Mouse (Mus musculus): ENCODE measurements around the gene Plek2. TPM values are rescaled to one million over a fixed set of nuclear protein-coding genes. Genes with fewer than 3 reads are reported as not detected.

Gene Plek2
- polyA plus RNA-seq, 1 experiment from 2014 or later, result 25.3 TPM

GRCm38 (mm10) chr12:78910684-78911461 is 4.1 kb upstream of the Plek2 start:
- ATAC-seq (ENCODE audit: insufficient read depth, low FRiP score, low read depth), result peak; percentile 85
- 8% methylated on average over 16 of the region's 16 CpGs for WGBS
- Histone ChIP-seq H3K27ac (peak overlapping the region; percentile 74), H3K36me3 (no peaks in the 10 kb centered on the region), H3K27me3 (replicated peaks) (peaks cover 9% of the 10 kb centered on the region; the same call in 1 of the 2 replicates), H3K4me2 (peak overlapping the region; percentile 81), H3K4me3 (replicated peaks) (peak overlapping the region; percentile 38), H3K9me3 (no peaks in the 10 kb centered on the region), H3K4me1 (peaks cover 14% of the 10 kb centered on the region), H3K9ac (0 out of 2 replicates have a peak overlapping the region, but pooled peaks have one; percentile 19)

DNA sequence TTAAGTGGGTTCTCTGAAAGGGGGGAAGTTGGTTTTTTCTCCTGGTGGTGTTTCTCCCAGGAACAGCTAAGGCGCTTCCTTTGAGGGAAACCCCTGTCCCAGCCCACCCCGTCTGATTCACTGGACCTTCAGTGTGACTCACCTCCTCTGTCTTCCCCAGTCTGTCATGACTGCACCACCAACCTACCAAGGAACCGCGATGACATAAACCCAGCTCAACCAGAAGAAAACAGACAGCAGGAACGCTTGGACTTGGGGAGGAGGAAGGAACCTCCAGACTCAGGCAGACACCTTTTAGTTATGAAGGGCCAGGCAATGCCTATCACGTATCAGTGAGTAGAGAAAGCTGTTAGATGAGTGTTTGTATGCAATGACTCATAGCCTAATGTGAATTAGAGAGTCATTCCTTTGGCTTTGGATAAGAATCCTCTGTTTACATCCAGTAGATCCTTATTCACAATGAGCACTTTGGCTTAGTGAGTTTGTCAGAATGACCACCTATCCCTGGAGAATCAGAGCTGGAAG is 1.4 kb upstream of the Plek2 start:
- H3K4me2 ChIP-seq, result no peak overlapping the region
- WGBS, result 72% methylated on average over 6 of the region's 6 CpGs
- H3K4me3 ChIP-seq (replicated peaks), result no peak overlapping the region
- no peak for ATAC-seq (ENCODE audit: insufficient read depth, low FRiP score, low read depth)
- no peak overlapping the region for H3K27ac ChIP-seq
- no peaks in the 10 kb centered on the region for H3K36me3 ChIP-seq
- no peak overlapping the region for H3K9ac ChIP-seq
- H3K9me3 ChIP-seq, result no peaks in the 10 kb centered on the region
- H3K27me3 ChIP-seq (replicated peaks), result peaks cover 9% of the 10 kb centered on the region; the same call in 1 of the 2 replicates
- peaks cover 14% of the 10 kb centered on the region for H3K4me1 ChIP-seq

DNA sequence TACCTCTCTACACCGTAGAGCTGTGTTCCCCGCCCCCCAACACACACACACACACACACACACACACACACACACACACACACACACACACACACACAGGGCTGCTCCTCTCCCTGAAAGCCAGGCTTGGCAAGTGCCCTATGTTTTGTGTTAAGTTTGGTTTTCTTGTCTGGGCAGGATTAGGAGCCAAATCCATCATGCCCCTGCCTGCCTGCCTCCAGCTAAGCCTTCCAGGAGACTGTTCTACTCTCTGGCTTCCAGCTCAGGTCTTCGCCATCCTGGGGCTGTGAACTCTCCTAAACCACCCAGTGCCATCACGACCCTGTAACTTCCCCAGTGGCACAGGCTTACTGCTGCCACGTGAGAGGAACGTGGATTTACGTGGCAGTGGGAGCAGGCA is 2.3 kb downstream of the Plek2 start:
- Histone ChIP-seq H3K36me3 (no peaks in the 10 kb centered on the region), H3K9me3 (no peaks in the 10 kb centered on the region), H3K4me2 (peak overlapping the region; percentile 11; the same call in 1 of the 2 replicates), H3K4me3 (replicated peaks) (no peak overlapping the region), H3K4me1 (0 out of 2 replicates have a peak, but pooled peaks cover 2% of the 10 kb centered on the region), H3K27me3 (replicated peaks) (no peaks in the 10 kb centered on the region), H3K27ac (no peak overlapping the region), H3K9ac (no peak overlapping the region)
- ATAC-seq (ENCODE audit: insufficient read depth, low FRiP score, low read depth), result no peak
- WGBS, result 78% methylated on average over 7 of the region's 7 CpGs

DNA sequence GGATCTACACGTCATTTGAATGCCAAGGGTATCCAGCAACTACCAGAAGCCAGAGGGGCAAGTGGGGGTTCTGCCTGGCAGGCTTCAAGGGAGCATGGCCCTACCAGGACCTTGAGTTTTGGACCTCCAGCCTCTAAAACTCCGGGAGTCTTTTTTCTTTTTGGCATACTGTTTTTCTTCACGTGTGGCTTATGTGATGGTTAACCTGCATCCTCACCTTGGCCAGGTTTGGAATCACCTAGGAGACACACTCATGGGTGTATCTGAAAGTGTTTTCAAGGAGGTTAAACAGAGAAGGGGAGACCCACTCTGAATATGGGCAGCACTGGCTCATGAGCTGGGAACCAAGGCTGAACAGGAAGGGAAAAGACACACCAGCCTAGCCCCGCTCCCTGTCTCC is 3.5 kb downstream of the Plek2 start:
- Histone ChIP-seq H3K36me3 (no peaks in the 10 kb centered on the region), H3K4me2 (no peak overlapping the region), H3K4me1 (0 out of 2 replicates have a peak, but pooled peaks cover 2% of the 10 kb centered on the region), H3K27ac (no peak overlapping the region), H3K4me3 (replicated peaks) (no peak overlapping the region), H3K9ac (no peak overlapping the region), H3K27me3 (replicated peaks) (no peaks in the 10 kb centered on the region), H3K9me3 (no peaks in the 10 kb centered on the region)
- no peak for ATAC-seq (ENCODE audit: insufficient read depth, low FRiP score, low read depth)
- WGBS, result 85% methylated on average over 4 of the region's 4 CpGs

GRCm38 (mm10) chr12:78901467-78901866 is 5.3 kb downstream of the Plek2 start:
- no peaks in the 10 kb centered on the region for H3K27me3 ChIP-seq (replicated peaks)
- no peak for ATAC-seq (ENCODE audit: insufficient read depth, low FRiP score, low read depth)
- 83% methylated on average over 5 of the region's 5 CpGs for WGBS
- no peak overlapping the region for H3K4me2 ChIP-seq
- no peak overlapping the region for H3K27ac ChIP-seq
- H3K36me3 ChIP-seq, result no peaks in the 10 kb centered on the region
- H3K4me3 ChIP-seq (replicated peaks), result no peak overlapping the region
- no peak overlapping the region for H3K9ac ChIP-seq
- H3K9me3 ChIP-seq, result no peaks in the 10 kb centered on the region
- no peaks in the 10 kb centered on the region for H3K4me1 ChIP-seq

GRCm38 (mm10) chr12:78897861-78898260 is 8.9 kb downstream of the Plek2 start:
- H3K4me2 ChIP-seq, result no peak overlapping the region
- H3K27ac ChIP-seq, result no peak overlapping the region
- no peak overlapping the region for H3K4me3 ChIP-seq (replicated peaks)
- H3K36me3 ChIP-seq, result no peaks in the 10 kb centered on the region
- no peaks in the 10 kb centered on the region for H3K4me1 ChIP-seq
- 96% methylated on average over 1 of the region's 1 CpGs for WGBS
- H3K9me3 ChIP-seq, result no peaks in the 10 kb centered on the region
- H3K9ac ChIP-seq, result no peak overlapping the region
- no peak for ATAC-seq (ENCODE audit: insufficient read depth, low FRiP score, low read depth)
- no peaks in the 10 kb centered on the region for H3K27me3 ChIP-seq (replicated peaks)

DNA sequence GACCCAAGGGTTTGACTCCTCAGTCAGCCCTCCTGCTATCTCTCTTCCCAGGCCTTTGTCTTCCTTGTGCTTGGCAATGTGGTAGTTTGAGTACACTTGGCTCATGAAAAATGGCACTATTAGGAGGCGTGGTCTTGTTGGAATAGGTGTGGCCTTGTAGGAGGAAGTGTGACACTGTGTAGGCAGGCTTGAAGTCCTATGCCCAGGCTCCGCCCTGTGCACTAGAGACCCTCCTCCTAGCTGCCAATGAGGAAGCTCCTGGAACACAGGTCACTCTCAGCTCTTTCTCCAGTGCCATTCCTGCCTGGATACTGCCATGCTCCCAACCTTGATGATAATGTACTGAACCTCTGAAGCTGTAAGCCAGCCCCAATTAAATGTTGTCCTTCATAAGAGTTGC is 15.6 kb downstream of the Plek2 start:
- H3K9me3 ChIP-seq, result no peaks in the 10 kb centered on the region
- H3K9ac ChIP-seq, result no peak overlapping the region
- H3K27me3 ChIP-seq (replicated peaks), result no peaks in the 10 kb centered on the region
- H3K4me3 ChIP-seq (replicated peaks), result no peak overlapping the region
- no peak overlapping the region for H3K4me2 ChIP-seq
- no peaks in the 10 kb centered on the region for H3K4me1 ChIP-seq
- WGBS, result 78% methylated on average over 2 of the region's 2 CpGs
- H3K36me3 ChIP-seq, result no peaks in the 10 kb centered on the region; the same call in 1 of the 2 replicates
- no peak overlapping the region for H3K27ac ChIP-seq
- no peak for ATAC-seq (ENCODE audit: insufficient read depth, low FRiP score, low read depth)

DNA sequence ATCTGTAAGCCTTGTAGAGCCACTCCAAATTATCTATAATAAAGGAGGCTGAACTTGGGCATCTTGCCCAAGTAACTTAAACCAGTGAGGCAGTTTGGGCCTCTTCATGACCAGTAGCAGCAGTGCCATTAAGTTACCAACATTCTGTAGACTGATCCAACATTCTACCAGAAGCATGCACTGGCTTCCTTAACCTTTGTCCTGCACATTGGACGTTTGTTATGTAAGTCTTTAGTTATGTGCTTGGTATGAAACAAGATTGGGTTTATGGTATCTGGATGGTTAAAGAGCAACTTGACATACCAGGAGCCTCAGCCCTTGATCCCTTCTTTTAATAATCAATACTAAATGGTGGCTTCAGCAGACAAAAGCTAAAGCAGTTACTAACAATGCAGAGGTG is 16.7 kb downstream of the Plek2 start:
- H3K4me1 ChIP-seq, result no peaks in the 10 kb centered on the region
- H3K9ac ChIP-seq, result no peak overlapping the region
- H3K27me3 ChIP-seq (replicated peaks), result no peaks in the 10 kb centered on the region
- ATAC-seq (ENCODE audit: insufficient read depth, low FRiP score, low read depth), result no peak
- WGBS, result 59% methylated on average over 1 of the region's 1 CpGs
- no peak overlapping the region for H3K27ac ChIP-seq
- peaks cover 3% of the 10 kb centered on the region; the same call in 1 of the 2 replicates for H3K36me3 ChIP-seq
- H3K9me3 ChIP-seq, result no peaks in the 10 kb centered on the region
- no peak overlapping the region for H3K4me3 ChIP-seq (replicated peaks)
- no peak overlapping the region for H3K4me2 ChIP-seq

GRCm38 (mm10) chr12:78874581-78874980 is 32.2 kb downstream of the Plek2 start:
- H3K27ac ChIP-seq, result no peak overlapping the region
- no peak overlapping the region for H3K9ac ChIP-seq
- no peak overlapping the region for H3K4me3 ChIP-seq (replicated peaks)
- no peak overlapping the region for H3K4me2 ChIP-seq
- 94% methylated on average over 3 of the region's 3 CpGs for WGBS
- H3K4me1 ChIP-seq, result no peaks in the 10 kb centered on the region
- no peaks in the 10 kb centered on the region for H3K9me3 ChIP-seq
- H3K36me3 ChIP-seq, result peaks cover 19% of the 10 kb centered on the region
- no peaks in the 10 kb centered on the region for H3K27me3 ChIP-seq (replicated peaks)
- ATAC-seq (ENCODE audit: insufficient read depth, low FRiP score, low read depth), result no peak

DNA sequence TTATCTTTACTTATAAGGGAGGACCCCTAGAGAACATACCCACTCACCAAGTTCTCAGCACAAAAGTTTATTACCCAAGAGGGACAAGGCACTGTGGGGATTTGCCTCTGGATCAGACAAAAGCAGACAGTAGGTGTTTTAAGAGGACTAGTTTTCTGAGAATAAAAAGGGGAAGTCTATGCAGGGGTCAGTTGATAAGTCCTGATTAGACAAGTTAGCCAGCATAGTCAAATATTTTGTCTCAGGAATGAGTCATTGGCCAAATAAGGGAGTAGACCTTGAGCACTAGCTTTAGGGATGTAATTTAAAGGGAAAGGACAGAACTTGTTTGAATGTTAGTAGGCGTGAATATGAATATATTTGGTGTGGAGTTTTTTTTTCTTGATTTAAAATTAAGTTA is 38.6 kb downstream of the Plek2 start:
- H3K36me3 ChIP-seq, result no peaks in the 10 kb centered on the region; the same call in 1 of the 2 replicates
- H3K27ac ChIP-seq, result no peak overlapping the region
- no peak overlapping the region for H3K9ac ChIP-seq
- H3K9me3 ChIP-seq, result no peaks in the 10 kb centered on the region
- no peak overlapping the region for H3K4me2 ChIP-seq
- 70% methylated on average over 1 of the region's 1 CpGs for WGBS
- H3K27me3 ChIP-seq (replicated peaks), result no peaks in the 10 kb centered on the region
- peaks cover 4% of the 10 kb centered on the region; the same call in 1 of the 2 replicates for H3K4me1 ChIP-seq
- ATAC-seq (ENCODE audit: insufficient read depth, low FRiP score, low read depth), result no peak
- H3K4me3 ChIP-seq (replicated peaks), result no peak overlapping the region

- 91% methylated on average over 1 of the region's 1 CpGs for WGBS
- ATAC-seq (ENCODE audit: insufficient read depth, low FRiP score, low read depth), result no peak
- Histone ChIP-seq H3K36me3 (no peaks in the 10 kb centered on the region; the same call in 1 of the 2 replicates), H3K4me2 (no peak overlapping the region), H3K9ac (no peak overlapping the region), H3K27me3 (replicated peaks) (no peaks in the 10 kb centered on the region), H3K27ac (no peak overlapping the region), H3K4me1 (peaks cover 13% of the 10 kb centered on the region; the same call in 1 of the 2 replicates), H3K9me3 (no peaks in the 10 kb centered on the region), H3K4me3 (replicated peaks) (no peak overlapping the region)
Observed at GRCm38 (mm10) chr12:78865434-78865833, 41.3 kb downstream of the Plek2 start.

- Histone ChIP-seq H3K9ac (peak overlapping the region; percentile 89), H3K4me1 (peaks cover 17% of the 10 kb centered on the region; the same call in 1 of the 2 replicates), H3K9me3 (no peaks in the 10 kb centered on the region), H3K4me3 (replicated peaks) (peak overlapping the region; percentile 91), H3K4me2 (peak overlapping the region; percentile 69), H3K27me3 (replicated peaks) (no peaks in the 10 kb centered on the region), H3K27ac (peak overlapping the region; percentile 92), H3K36me3 (no peaks in the 10 kb centered on the region; the same call in 1 of the 2 replicates)
- under 1% methylated on average over 22 of the region's 22 CpGs for WGBS
- no peak for ATAC-seq (ENCODE audit: insufficient read depth, low FRiP score, low read depth)
Observed at GRCm38 (mm10) chr12:78862254-78862730, 44.5 kb downstream of the Plek2 start.

All from stomach, embryonic 15.5 days (tissue).